Mouse (Mus musculus) kidney, embryonic 16.5 days (tissue): ENCODE data around the gene Atf3. TPM values are rescaled to one million over a fixed set of nuclear protein-coding genes. Genes with fewer than 3 reads are reported as not detected.

Experiments used
- polyA plus RNA-seq: library from polyadenylated mRNA; unstranded; fragments of >200 nt; fragmentation: Nextera tagmentation; extraction: Ambion mirVana; gene quantifications from 2 replicates; pipeline ENCODE4 v1.2.1, GENCODE M21; 2015

Gene Atf3
- polyA plus RNA-seq, 1 experiment from 2014 or later = 4.4 TPM

Other genes with a start within 250 kb of the Atf3 start
- 27.0 and 29.3 TPM in 2 replicates for gene Vash2, start 238.7 kb downstream of the Atf3 start, polyA plus RNA-seq
- 6.0 and 6.2 TPM in 2 replicates for gene Flvcr1, start 191.9 kb downstream of the Atf3 start, polyA plus RNA-seq
- not detected in 2 replicates for gene Spata45, start 181.4 kb downstream of the Atf3 start, polyA plus RNA-seq
- gene Tatdn3, start 155.1 kb downstream of the Atf3 start, polyA plus RNA-seq = 13.1 and 14.4 TPM in 2 replicates
- gene Nsl1, start 155.0 kb downstream of the Atf3 start, polyA plus RNA-seq = 21.9 and 25.5 TPM in 2 replicates
- gene Batf3, start 120.2 kb downstream of the Atf3 start, polyA plus RNA-seq = 13.5 and 14.6 TPM in 2 replicates
- gene Fam71a, start 53.2 kb downstream of the Atf3 start, polyA plus RNA-seq = not detected in 2 replicates
- 86.7 and 92.6 TPM in 2 replicates for gene Nenf, start 100.2 kb upstream of the Atf3 start, polyA plus RNA-seq
- gene Tmem206, start 107.9 kb upstream of the Atf3 start, polyA plus RNA-seq = 26.4 TPM in 2 replicates
- 15.7 and 18.8 TPM in 2 replicates for gene Ppp2r5a, start 185.2 kb upstream of the Atf3 start, polyA plus RNA-seq